Mouse (Mus musculus) CD4-positive helper T cell, adult 2 months (primary cell): ENCODE measurements around the gene Gm2956.
"Not testable (repeated sequence)": the region's sequence is repeated elsewhere in the genome, so short reads cannot be mapped to it uniquely, and the experiment has no call there.

Source experiments
- DNase-seq: peaks from one replicate; pipeline ENCODE4 v3.0.0-alpha.2; 2012; ENCODE audit warnings: low read depth, missing footprints, low spot score

The Gm2956 gene

DNA sequence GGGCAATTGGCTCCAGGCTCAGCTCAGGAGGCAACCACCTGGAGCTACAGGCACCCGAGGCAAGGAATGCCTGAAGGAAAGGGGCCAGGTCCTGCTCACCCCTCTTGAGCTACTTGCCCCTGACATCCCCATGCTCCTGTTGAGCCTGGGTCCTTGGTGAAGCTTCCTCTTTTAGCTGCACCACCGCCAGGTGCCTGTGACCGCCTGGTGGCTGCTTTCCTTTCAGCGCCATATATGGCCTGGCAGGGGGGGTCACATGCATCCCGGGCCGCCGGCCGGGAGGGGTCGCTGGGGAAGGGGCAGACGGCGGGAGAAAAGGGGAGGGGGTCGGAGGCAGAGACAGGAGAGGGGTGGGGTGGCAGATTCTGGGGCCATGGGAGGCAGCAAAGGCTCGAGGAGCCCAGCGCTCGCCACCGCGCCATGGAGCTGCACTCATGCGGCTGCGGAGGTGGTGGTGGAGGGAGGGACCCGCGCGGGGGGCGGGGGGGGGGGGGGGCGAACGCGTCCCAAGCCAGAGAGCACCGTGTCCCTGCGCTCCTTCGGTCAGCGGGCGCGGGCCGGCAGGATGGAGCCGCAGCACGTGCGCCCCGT is at the start of gene Gm2956:
Gm2956 (plus strand) TSS at position 541 of the 591 bp plus-strand sequence.
- not testable (repeated sequence) for DNase-seq

GRCm38 (mm10) chr14:3333406-3333805 is 979 bp downstream of the Gm2956 start:
- DNase-seq = not testable (repeated sequence)

DNA sequence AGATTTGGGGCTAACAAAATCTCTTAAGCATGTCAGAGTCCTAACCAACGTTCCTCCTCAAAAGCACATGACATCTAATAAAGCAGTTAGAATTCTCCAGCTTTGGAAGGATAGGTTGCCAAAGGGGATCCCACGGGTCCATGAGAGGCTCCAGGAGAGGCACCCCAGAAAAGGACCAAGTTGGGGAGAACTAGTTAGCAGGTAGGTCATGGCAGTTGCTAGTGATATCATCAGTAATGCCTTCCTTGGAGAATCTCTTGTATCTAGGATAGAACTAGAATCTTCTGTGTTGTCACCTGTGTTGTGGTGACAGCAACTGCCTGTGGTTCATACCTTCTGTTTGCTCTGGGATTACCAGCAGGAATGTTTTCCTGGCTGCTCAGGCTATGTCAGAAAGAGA is 62.4 kb downstream of the Gm2956 start, which contains the start of gene Gm10413:
Gm10413 (plus strand) TSS at position 301 of the 400 bp plus-strand sequence.
- DNase-seq = not testable (repeated sequence)
